Mouse (Mus musculus) lung, adult 2 months (tissue): Measurements from ENCODE around the gene Eml6.
"Not testable (repeated sequence)": the region's sequence is repeated elsewhere in the genome, so short reads cannot be mapped to it uniquely, and the experiment has no call there.

Experiments used
- CTCF ChIP-seq: fragments of 200-500 bp; IDR thresholded peaks from 2 replicates; pipeline ENCODE4 v1.5.1; 2011; ENCODE audit warnings: mild to moderate bottlenecking, low read length, control low read depth; ENCODE audit not compliant: insufficient read depth
- POLR2A ChIP-seq: fragments of 200-500 bp; IDR thresholded peaks from 2 replicates; pipeline ENCODE4 v1.6.1; 2011; ENCODE audit warnings: low read depth, mild to moderate bottlenecking, control low read depth, low read length, borderline replicate concordance; ENCODE audit errors: extremely low read depth

DNA sequence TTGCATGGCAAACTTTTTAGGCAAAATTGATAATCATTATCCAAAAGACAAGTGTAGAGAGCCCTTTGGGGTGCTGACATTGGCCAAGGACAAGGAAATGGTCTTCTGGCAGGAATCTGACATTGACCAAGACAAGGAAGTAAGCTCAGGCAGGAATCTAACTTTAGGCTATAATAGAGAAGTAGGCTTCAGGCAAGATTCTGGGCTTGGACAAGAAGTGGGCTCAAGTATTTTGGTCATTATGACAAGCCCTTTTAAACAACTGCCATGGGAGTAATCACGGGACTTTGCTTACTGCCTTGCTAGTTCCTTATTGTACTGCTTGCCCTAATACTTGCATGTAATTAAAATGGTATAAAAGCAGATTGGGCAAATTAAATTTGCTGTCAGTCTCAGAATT lies 151.1 kb downstream of the Eml6 start:
- TF ChIP-seq POLR2A, CTCF: not testable (repeated sequence)
